Mouse (Mus musculus): ENCODE results near the gene Dnaic1. TPM values are rescaled to one million over a fixed set of nuclear protein-coding genes. Genes with fewer than 3 reads are reported as not detected.

Dnaic1 gene
- polyA plus RNA-seq, 1 experiment from 2014 or later, result 2.4 TPM

DNA sequence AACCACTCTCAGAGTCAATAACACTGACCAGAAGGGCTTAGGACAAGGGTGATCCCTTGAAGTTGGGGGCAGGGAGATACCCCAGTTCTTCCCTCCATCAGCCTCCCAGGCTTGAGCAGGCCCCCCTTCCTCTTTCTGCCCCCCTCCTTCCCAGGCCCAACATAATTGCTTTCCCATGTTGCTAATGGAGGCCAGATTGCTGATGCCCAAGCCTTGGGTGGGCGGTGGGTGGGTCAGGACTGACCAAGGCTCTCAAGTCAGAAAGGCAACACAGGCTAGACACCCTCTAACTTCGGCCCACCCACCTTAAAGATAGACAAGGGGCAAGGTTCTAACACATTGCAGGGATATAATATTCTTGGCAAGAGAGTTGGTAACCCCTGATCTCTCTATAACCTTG lies 86.0 kb downstream of the Dnaic1 start:
- H3K9ac ChIP-seq (replicated peaks), result no peak overlapping the region
- H3K4me1 ChIP-seq (replicated peaks), result peaks cover 42% of the 10 kb centered on the region
- no peak for ATAC-seq
- no peaks in the 10 kb centered on the region for H3K9me3 ChIP-seq
- no peak overlapping the region for H3K4me3 ChIP-seq (replicated peaks)
- WGBS, result 84% methylated on average over 2 of the region's 2 CpGs
- no peak overlapping the region for H3K27ac ChIP-seq
- H3K27me3 ChIP-seq, result no peaks in the 10 kb centered on the region
- peaks cover 23% of the 10 kb centered on the region for H3K36me3 ChIP-seq
- H3K4me2 ChIP-seq (replicated peaks), result no peak overlapping the region

DNA sequence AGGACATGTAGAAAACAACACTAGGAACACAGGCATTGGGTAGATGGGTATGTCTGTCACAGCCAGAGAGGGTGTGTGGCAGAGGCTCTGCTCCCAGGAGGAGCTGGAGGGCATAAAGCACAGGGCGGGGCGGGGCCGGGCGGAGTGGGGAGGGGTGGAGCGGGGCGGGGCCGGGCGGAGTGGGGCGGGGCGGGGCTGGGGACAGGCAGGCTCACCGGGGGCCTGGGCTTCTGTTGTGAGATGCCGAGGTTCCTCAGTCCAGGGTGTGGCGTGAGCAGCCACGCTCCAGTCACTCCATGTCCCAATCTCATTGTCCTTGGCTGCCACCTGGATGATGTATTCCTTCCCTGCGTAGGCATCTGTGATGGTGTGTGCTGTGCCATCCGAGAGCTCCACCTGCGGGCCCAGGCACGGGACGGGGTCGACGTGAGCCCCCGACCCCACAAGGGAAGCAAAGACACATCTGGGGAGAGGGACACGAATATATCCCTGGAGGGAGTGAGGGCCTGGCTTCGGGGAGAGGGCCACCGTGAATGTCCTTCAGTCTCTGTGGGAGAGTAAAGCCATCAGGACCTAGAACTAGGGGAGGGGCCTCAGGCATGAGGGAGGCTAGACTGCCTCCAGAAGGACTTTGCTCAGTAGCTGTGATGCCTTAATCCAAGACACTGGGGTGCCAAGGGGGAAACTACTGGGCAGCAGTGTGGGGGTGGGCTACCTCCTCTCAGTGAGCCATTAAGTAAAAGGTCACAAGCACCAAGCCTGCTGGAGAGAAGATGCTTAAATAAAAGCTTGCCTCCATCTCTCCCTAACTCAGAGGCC lies 89.2 kb downstream of the Dnaic1 start:
- WGBS, result 19% methylated on average over 23 of the region's 25 CpGs
- Histone ChIP-seq H3K9me3 (no peaks in the 10 kb centered on the region), H3K27me3 (no peaks in the 10 kb centered on the region), H3K9ac (replicated peaks) (no peak overlapping the region; the same call in 1 of the 2 replicates), H3K36me3 (peaks cover 44% of the 10 kb centered on the region), H3K27ac (peak overlapping the region; percentile 8; the same call in 1 of the 2 replicates), H3K4me2 (replicated peaks) (no peak overlapping the region), H3K4me3 (replicated peaks) (no peak overlapping the region), H3K4me1 (replicated peaks) (peaks cover 61% of the 10 kb centered on the region)
- ATAC-seq, result peak; percentile 25; the same call in 1 of the 2 replicates

- ATAC-seq, result no peak
- 61% methylated on average over 13 of the region's 13 CpGs for WGBS
- H3K4me1 ChIP-seq (replicated peaks), result peaks cover 63% of the 10 kb centered on the region
- H3K9ac ChIP-seq (replicated peaks), result no peak overlapping the region
- H3K27me3 ChIP-seq, result no peaks in the 10 kb centered on the region
- peak overlapping the region; percentile 8; the same call in 1 of the 2 replicates for H3K27ac ChIP-seq
- H3K4me3 ChIP-seq (replicated peaks), result no peak overlapping the region
- no peaks in the 10 kb centered on the region for H3K9me3 ChIP-seq
- H3K36me3 ChIP-seq, result peaks cover 48% of the 10 kb centered on the region
- no peak overlapping the region for H3K4me2 ChIP-seq (replicated peaks)
These were observed 90.0 kb downstream of the Dnaic1 start for GRCm38 (mm10) chr4:41659556-41659955.

- Histone ChIP-seq H3K27me3 (no peaks in the 10 kb centered on the region), H3K9me3 (no peaks in the 10 kb centered on the region), H3K4me1 (replicated peaks) (peaks cover 76% of the 10 kb centered on the region), H3K4me3 (replicated peaks) (no peak overlapping the region), H3K36me3 (peaks cover 48% of the 10 kb centered on the region), H3K27ac (peak overlapping the region; percentile 54; the same call in 1 of the 2 replicates), H3K4me2 (replicated peaks) (no peak overlapping the region), H3K9ac (replicated peaks) (no peak overlapping the region)
- ATAC-seq, result peak; percentile 19; the same call in 1 of the 2 replicates
- 18% methylated on average over 11 of the region's 11 CpGs for WGBS
These were observed 91.4 kb downstream of the Dnaic1 start for GRCm38 (mm10) chr4:41660851-41661430.

DNA sequence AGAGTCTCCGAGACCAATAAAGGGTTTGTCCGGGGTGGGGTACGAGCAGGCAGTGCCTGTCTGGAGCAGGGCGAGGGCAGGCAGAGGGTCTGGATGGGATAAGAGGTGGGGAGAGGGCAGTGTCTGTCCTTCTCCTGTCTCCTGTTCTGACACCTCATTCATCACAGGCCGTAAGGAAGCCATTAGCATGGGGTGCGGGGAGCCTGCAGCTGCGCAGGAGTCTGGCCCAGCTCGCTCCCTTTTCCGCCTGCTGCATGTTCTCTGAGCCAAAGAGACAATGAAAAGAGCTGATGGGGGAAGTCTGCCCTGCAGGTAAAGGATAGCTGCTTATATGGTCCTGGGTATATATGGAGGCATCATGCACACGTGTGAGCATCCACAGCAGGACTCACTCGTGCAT lies 93.1 kb downstream of the Dnaic1 start:
- WGBS, result 86% methylated on average over 11 of the region's 11 CpGs

GRCm38 (mm10) chr4:41663614-41664013 lies 94.0 kb downstream of the Dnaic1 start:
- Histone ChIP-seq H3K27ac (no peak overlapping the region), H3K36me3 (peaks cover 40% of the 10 kb centered on the region), H3K27me3 (no peaks in the 10 kb centered on the region), H3K4me3 (replicated peaks) (no peak overlapping the region), H3K9me3 (no peaks in the 10 kb centered on the region), H3K9ac (replicated peaks) (no peak overlapping the region), H3K4me2 (replicated peaks) (no peak overlapping the region), H3K4me1 (replicated peaks) (peaks cover 72% of the 10 kb centered on the region)
- WGBS, result 56% methylated on average over 9 of the region's 9 CpGs
- ATAC-seq, result no peak

More for the DNA sequence above, 93.1 kb downstream of the Dnaic1 start:
- H3K9me3 ChIP-seq, result no peaks in the 10 kb centered on the region
- no peak overlapping the region for H3K4me3 ChIP-seq (replicated peaks)
- H3K9ac ChIP-seq (replicated peaks), result 0 out of 2 replicates have a peak overlapping the region, but pooled peaks have one; percentile 14
- peaks cover 45% of the 10 kb centered on the region for H3K36me3 ChIP-seq
- no peaks in the 10 kb centered on the region for H3K27me3 ChIP-seq
- no peak overlapping the region for H3K4me2 ChIP-seq (replicated peaks)
- H3K27ac ChIP-seq, result peak overlapping the region; percentile 14; the same call in 1 of the 2 replicates
- peaks cover 79% of the 10 kb centered on the region for H3K4me1 ChIP-seq (replicated peaks)
- ATAC-seq, result no peak

DNA sequence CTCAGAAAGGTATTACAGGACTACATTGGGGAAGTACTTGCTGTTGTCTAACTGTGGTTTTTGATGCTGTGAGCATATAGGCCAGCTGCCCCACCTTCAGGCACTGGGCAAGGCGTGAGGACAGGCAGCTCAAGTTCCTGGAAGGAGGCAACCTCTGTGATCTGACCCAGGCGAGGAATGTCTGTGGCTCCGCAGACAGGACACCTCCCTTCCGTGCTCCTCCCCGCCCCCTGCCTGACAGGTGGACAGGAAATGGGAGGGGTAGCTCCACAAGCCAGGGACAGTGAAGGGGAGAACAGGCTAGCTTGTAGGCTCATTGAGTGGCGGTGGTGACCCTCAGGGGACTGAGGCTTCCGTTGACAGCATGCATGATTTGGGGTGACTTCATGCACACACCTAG lies 95.0 kb downstream of the Dnaic1 start:
- Histone ChIP-seq H3K9ac (replicated peaks) (peak overlapping the region; percentile 39; the same call in 1 of the 2 replicates), H3K4me3 (replicated peaks) (no peak overlapping the region), H3K27me3 (no peaks in the 10 kb centered on the region), H3K36me3 (peaks cover 44% of the 10 kb centered on the region), H3K4me2 (replicated peaks) (no peak overlapping the region), H3K27ac (no peak overlapping the region), H3K9me3 (no peaks in the 10 kb centered on the region), H3K4me1 (replicated peaks) (peaks cover 63% of the 10 kb centered on the region)
- no peak for ATAC-seq
- WGBS, result 56% methylated on average over 7 of the region's 7 CpGs

- 10% methylated on average over 6 of the region's 8 CpGs for WGBS
- Histone ChIP-seq H3K9ac (replicated peaks) (peak overlapping the region; percentile 39), H3K9me3 (no peaks in the 10 kb centered on the region), H3K36me3 (peaks cover 42% of the 10 kb centered on the region), H3K4me3 (replicated peaks) (no peak overlapping the region), H3K27me3 (no peaks in the 10 kb centered on the region), H3K4me1 (replicated peaks) (peaks cover 61% of the 10 kb centered on the region), H3K4me2 (replicated peaks) (no peak overlapping the region), H3K27ac (0 out of 2 replicates have a peak overlapping the region, but pooled peaks have one; percentile 10)
- 0 out of 2 replicates have a peak, but pooled peaks have one; percentile 17 for ATAC-seq
These were observed 95.6 kb downstream of the Dnaic1 start for GRCm38 (mm10) chr4:41665009-41665675.

DNA sequence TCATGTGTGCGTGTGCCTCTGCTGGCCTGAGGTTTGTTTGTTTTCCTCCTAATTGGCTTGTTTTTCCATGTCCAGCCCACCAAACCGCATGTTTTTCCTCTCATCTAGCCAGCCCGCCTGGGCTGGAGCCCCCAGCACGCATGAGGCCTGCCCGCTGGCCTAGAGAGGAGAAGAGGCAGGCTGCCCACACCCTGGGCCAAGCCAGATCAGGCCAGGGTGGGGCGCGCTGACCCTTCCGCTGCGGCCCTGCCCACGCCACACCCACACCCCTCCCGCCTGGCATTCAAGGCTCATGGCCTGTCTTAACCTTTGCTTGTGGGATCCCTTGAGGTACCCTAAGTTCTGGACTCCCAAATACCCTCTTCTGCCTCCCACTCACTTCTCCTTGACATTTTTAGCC lies 97.1 kb downstream of the Dnaic1 start:
- Histone ChIP-seq H3K27me3 (no peaks in the 10 kb centered on the region), H3K27ac (no peak overlapping the region), H3K4me2 (replicated peaks) (no peak overlapping the region), H3K36me3 (peaks cover 48% of the 10 kb centered on the region), H3K9me3 (no peaks in the 10 kb centered on the region), H3K4me1 (replicated peaks) (peaks cover 60% of the 10 kb centered on the region), H3K9ac (replicated peaks) (no peak overlapping the region), H3K4me3 (replicated peaks) (no peak overlapping the region)
- 79% methylated on average over 11 of the region's 11 CpGs for WGBS
- ATAC-seq, result no peak

- peaks cover 60% of the 10 kb centered on the region for H3K4me1 ChIP-seq (replicated peaks)
- peak overlapping the region; percentile 86; the same call in 1 of the 2 replicates for H3K27ac ChIP-seq
- 78% methylated on average over 18 of the region's 18 CpGs for WGBS
- H3K9me3 ChIP-seq, result no peaks in the 10 kb centered on the region
- H3K36me3 ChIP-seq, result peaks cover 23% of the 10 kb centered on the region
- no peak overlapping the region for H3K4me2 ChIP-seq (replicated peaks)
- no peaks in the 10 kb centered on the region for H3K27me3 ChIP-seq
- no peak overlapping the region for H3K9ac ChIP-seq (replicated peaks)
- no peak overlapping the region for H3K4me3 ChIP-seq (replicated peaks)
- no peak for ATAC-seq
These were observed 101.3 kb downstream of the Dnaic1 start for GRCm38 (mm10) chr4:41670836-41671235.

DNA sequence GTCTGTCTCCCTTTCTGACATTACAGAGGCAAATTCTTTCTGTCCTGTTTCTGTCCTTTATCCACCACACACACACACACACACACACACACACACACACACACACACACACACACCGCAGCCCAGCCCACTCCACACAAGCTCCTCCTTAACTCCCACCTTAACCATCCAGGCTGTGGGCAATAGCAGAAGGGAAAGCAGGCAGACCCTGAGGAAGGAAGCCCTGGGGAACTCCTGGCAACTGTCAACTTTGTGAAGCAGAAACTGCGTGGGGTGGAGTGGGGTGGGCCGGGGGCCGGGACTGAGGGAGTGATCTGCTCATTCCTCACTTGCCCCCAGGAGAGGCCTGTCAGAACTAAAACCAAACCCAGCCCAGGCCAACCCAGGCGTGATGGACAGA lies 101.9 kb downstream of the Dnaic1 start:
- Histone ChIP-seq H3K36me3 (peaks cover 20% of the 10 kb centered on the region), H3K4me3 (replicated peaks) (no peak overlapping the region), H3K27ac (peak overlapping the region; percentile 86), H3K9me3 (no peaks in the 10 kb centered on the region), H3K4me2 (replicated peaks) (peak overlapping the region; percentile 26; the same call in 1 of the 2 replicates), H3K27me3 (no peaks in the 10 kb centered on the region), H3K4me1 (replicated peaks) (peaks cover 67% of the 10 kb centered on the region), H3K9ac (replicated peaks) (0 out of 2 replicates have a peak overlapping the region, but pooled peaks have one; percentile 53)
- ATAC-seq, result no peak; the same call in none of the 2 replicates
- 39% methylated on average over 5 of the region's 5 CpGs for WGBS

Measured in midbrain, embryonic 13.5 days (tissue).